Mouse (Mus musculus) lung, adult 2 months (tissue): ENCODE measurements around the gene Wdr26. TPM values are rescaled to one million over a fixed set of nuclear protein-coding genes. Genes with fewer than 3 reads are reported as not detected.
A peak's percentile ranks its signal among the peaks of the same experiment; 100 is the strongest.

Experiments
- DNase-seq: peaks from one replicate; pipeline ENCODE4 v3.0.0; 2022
- H3K4me1 ChIP-seq: fragments of 200-500 bp; 2 replicates; pipeline ENCODE4 v1.6.1; 2011; ENCODE audit warnings: low read length; ENCODE audit not compliant: control insufficient read depth, insufficient read depth
- H3K4me3 ChIP-seq: fragments of 200-500 bp; replicated peaks from 2 replicates; pipeline ENCODE3; 2011; ENCODE audit warnings: low read depth, mild to moderate bottlenecking, control low read depth, low read length; ENCODE audit errors: extremely low read depth
- CTCF ChIP-seq: fragments of 200-500 bp; IDR thresholded peaks from 2 replicates; pipeline ENCODE4 v1.5.1; 2011; ENCODE audit warnings: mild to moderate bottlenecking, low read length, control low read depth; ENCODE audit not compliant: insufficient read depth
- POLR2A ChIP-seq: fragments of 200-500 bp; IDR thresholded peaks from 2 replicates; pipeline ENCODE4 v1.6.1; 2011; ENCODE audit warnings: low read depth, mild to moderate bottlenecking, control low read depth, low read length, borderline replicate concordance; ENCODE audit errors: extremely low read depth
- WGBS: fragments of 180-500 bp; shearing (Covaris S2); methylation state at CpG from one replicate; pipeline ENCODE4 v1.1.7; 2018; 5-methylcytosine and 5-hydroxymethylcytosine counted together
- polyA plus RNA-seq: library from polyadenylated mRNA; depleted of rRNA; stranded (reverse); fragments of >200 nt; gene quantifications from 2 replicates; pipeline ENCODE4 v1.2.3, GENCODE M21; 2012

The Wdr26 gene
- polyA plus RNA-seq, 1 experiment = 43.9 TPM

- 90% methylated on average over 4 of the region's 4 CpGs for WGBS
- DNase-seq = no peak
- Histone ChIP-seq H3K4me1 (no peaks in the 10 kb centered on the region), H3K4me3 (no peak overlapping the region)
- no peak for TF ChIP-seq CTCF
- TF ChIP-seq POLR2A = no peak
Observed at GRCm38 (mm10) chr1:181188925-181189324, 22.9 kb downstream of the Wdr26 start.

GRCm38 (mm10) chr1:181170210-181170609 is 41.6 kb downstream of the Wdr26 start:
- no peaks in the 10 kb centered on the region for H3K4me1 ChIP-seq
- TF ChIP-seq CTCF (no peak), POLR2A (no peak)
- DNase-seq = no peak
- no peak overlapping the region for H3K4me3 ChIP-seq
- 50% methylated on average over 8 of the region's 8 CpGs for WGBS

- 63% methylated on average over 3 of the region's 3 CpGs for WGBS
- H3K4me3 ChIP-seq = no peak overlapping the region
- no peak for DNase-seq
- no peaks in the 10 kb centered on the region for H3K4me1 ChIP-seq
- TF ChIP-seq POLR2A (no peak), CTCF (no peak)
Observed at GRCm38 (mm10) chr1:181168377-181168776, 43.4 kb downstream of the Wdr26 start.

- DNase-seq = no peak
- Histone ChIP-seq H3K4me3 (no peak overlapping the region), H3K4me1 (no peaks in the 10 kb centered on the region)
- TF ChIP-seq CTCF (no peak), POLR2A (no peak)
- WGBS = 76% methylated on average over 2 of the region's 2 CpGs
Observed at GRCm38 (mm10) chr1:181167816-181168215, 44.0 kb downstream of the Wdr26 start.

GRCm38 (mm10) chr1:181151541-181151940 is 60.3 kb downstream of the Wdr26 start:
- no peak for DNase-seq
- no peak overlapping the region for H3K4me3 ChIP-seq

GRCm38 (mm10) chr1:181150827-181151534 is 60.8 kb downstream of the Wdr26 start:
- WGBS = under 1% methylated on average over 59 of the region's 59 CpGs
- TF ChIP-seq POLR2A (peak; percentile 79; the same call in 1 of the 2 replicates), CTCF (no peak)
- H3K4me1 ChIP-seq = peaks cover 2% of the 10 kb centered on the region; the same call in 1 of the 2 replicates
- DNase-seq = peak; percentile 83
- peak overlapping the region; percentile 75 for H3K4me3 ChIP-seq

More at GRCm38 (mm10) chr1:181151541-181151940, 60.3 kb downstream of the Wdr26 start:
- TF ChIP-seq POLR2A (no peak), CTCF (no peak)
- H3K4me1 ChIP-seq = peaks cover 2% of the 10 kb centered on the region; the same call in 1 of the 2 replicates
- WGBS = 32% methylated on average over 5 of the region's 5 CpGs

- WGBS = 71% methylated on average over 3 of the region's 3 CpGs
- DNase-seq = no peak
- Histone ChIP-seq H3K4me1 (peaks cover 2% of the 10 kb centered on the region; the same call in 1 of the 2 replicates), H3K4me3 (no peak overlapping the region)
- no peak for TF ChIP-seq POLR2A
- TF ChIP-seq CTCF = no peak
Observed at GRCm38 (mm10) chr1:181150431-181150826, 61.4 kb downstream of the Wdr26 start.

- no peak for TF ChIP-seq POLR2A
- TF ChIP-seq CTCF = no peak
- Histone ChIP-seq H3K4me3 (no peak overlapping the region), H3K4me1 (peaks cover 8% of the 10 kb centered on the region; the same call in 1 of the 2 replicates)
- no peak for DNase-seq
- 77% methylated on average over 3 of the region's 3 CpGs for WGBS
Observed at GRCm38 (mm10) chr1:181149373-181150017, 62.3 kb downstream of the Wdr26 start.

- 48% methylated on average over 5 of the region's 5 CpGs for WGBS
- TF ChIP-seq CTCF = no peak
- no peak for TF ChIP-seq POLR2A
- Histone ChIP-seq H3K4me1 (peaks cover 8% of the 10 kb centered on the region; the same call in 1 of the 2 replicates), H3K4me3 (no peak overlapping the region)
- DNase-seq = no peak
Observed at GRCm38 (mm10) chr1:181148540-181148939, 63.3 kb downstream of the Wdr26 start.

- Histone ChIP-seq H3K4me3 (no peak overlapping the region), H3K4me1 (peaks cover 8% of the 10 kb centered on the region; the same call in 1 of the 2 replicates)
- whole genome bisulfite sequencing = 72% methylated on average over 2 of the region's 2 CpGs
- DNase-seq = no peak
- TF ChIP-seq POLR2A = no peak
- no peak for TF ChIP-seq CTCF
Observed at GRCm38 (mm10) chr1:181146187-181146586, 65.6 kb downstream of the Wdr26 start.
